Mouse (Mus musculus): ENCODE measurements around the gene Pheta1. TPM values are rescaled to one million over a fixed set of nuclear protein-coding genes. Genes with fewer than 3 reads are reported as not detected.

The Pheta1 gene
- polyA plus RNA-seq, 1 experiment from 2014 or later: 10.8 TPM

DNA sequence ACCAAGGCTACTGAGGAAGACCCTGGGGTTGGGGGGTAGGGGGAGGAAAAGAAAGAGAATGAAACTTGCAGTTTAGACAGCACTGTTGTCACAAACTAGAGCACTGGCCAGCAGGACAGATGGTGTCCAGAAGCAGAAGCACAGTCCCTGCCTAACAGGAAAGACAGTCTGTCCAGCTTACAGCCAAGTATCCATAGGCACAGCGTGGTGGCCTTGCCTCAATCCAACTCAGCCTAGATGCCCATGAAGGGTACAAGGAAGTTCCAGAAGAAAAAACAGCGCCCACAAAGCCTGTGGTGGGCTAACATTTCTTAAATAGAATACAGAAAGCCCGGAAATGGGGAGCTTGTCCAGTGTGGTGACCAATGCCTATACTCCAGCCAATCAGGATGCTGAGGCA is 23.2 kb upstream of the Pheta1 start:
- no peak overlapping the region for H3K27ac ChIP-seq (replicated peaks in 1 of 2; ENCODE audit: control insufficient read depth in 1 of 2, insufficient read depth in 1 of 2, low read depth in 2 of 2, low read length in 2 of 2)
- no peak overlapping the region for H3K4me2 ChIP-seq (ENCODE audit: low read length)
- peaks cover 71% of the 10 kb centered on the region for H3K36me3 ChIP-seq (ENCODE audit: control insufficient read depth, insufficient read depth, low read length)
- WGBS: 88% methylated on average over 3 of the region's 3 CpGs
- H3K4me3 ChIP-seq (ENCODE audit: control insufficient read depth in 1 of 2, insufficient read depth in 1 of 2, low read depth in 1 of 2, low read length in 2 of 2): no peak overlapping the region
- no peaks in the 10 kb centered on the region for H3K27me3 ChIP-seq (ENCODE audit: control insufficient read depth, insufficient read depth, low read length)
- H3K9me3 ChIP-seq (ENCODE audit: control insufficient read depth, low read length): no peaks in the 10 kb centered on the region
- no peak for ATAC-seq (ENCODE audit: insufficient number of reproducible peaks, insufficient read depth, low FRiP score, low read depth)
- no peak overlapping the region for H3K9ac ChIP-seq (ENCODE audit: low read length)
- peaks cover 12 to 43% of the 10 kb centered on the region in 2 experiments for H3K4me1 ChIP-seq (ENCODE audit: control insufficient read depth in 2 of 2, insufficient read depth in 2 of 2, low read length in 2 of 2)

DNA sequence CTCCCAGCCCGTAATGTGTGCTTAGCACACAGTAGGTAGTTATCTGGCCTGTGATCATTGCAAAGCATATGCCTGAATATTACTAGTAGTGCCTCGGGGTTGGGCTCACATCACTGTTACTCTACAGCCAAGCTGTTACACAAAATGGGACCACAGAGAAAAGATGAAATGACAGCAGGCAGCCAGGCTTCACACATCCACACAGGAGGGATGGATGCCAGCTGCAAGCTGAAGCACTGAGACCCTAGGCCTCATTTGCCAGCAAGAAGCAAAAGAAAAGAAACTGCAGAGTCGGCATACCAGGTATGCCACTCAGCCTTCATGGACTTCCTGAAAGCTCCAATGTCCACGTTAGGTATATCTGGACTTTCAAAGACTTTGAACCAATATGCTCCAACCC is 20.9 kb upstream of the Pheta1 start:
- H3K27ac ChIP-seq (replicated peaks in 1 of 2; ENCODE audit: control insufficient read depth in 1 of 2, insufficient read depth in 1 of 2, low read depth in 2 of 2, low read length in 2 of 2): no peak overlapping the region
- ATAC-seq (ENCODE audit: insufficient number of reproducible peaks, insufficient read depth, low FRiP score, low read depth): no peak
- 81% methylated on average over 4 of the region's 4 CpGs for WGBS
- no peak overlapping the region for H3K4me3 ChIP-seq (ENCODE audit: control insufficient read depth in 1 of 2, insufficient read depth in 1 of 2, low read depth in 1 of 2, low read length in 2 of 2)
- H3K4me2 ChIP-seq (ENCODE audit: low read length): no peak overlapping the region
- H3K36me3 ChIP-seq (ENCODE audit: control insufficient read depth, insufficient read depth, low read length): peaks cover 53% of the 10 kb centered on the region
- H3K9ac ChIP-seq (ENCODE audit: low read length): no peak overlapping the region
- H3K9me3 ChIP-seq (ENCODE audit: control insufficient read depth, low read length): no peaks in the 10 kb centered on the region
- peaks cover 12 to 37% of the 10 kb centered on the region in 2 experiments for H3K4me1 ChIP-seq (ENCODE audit: control insufficient read depth in 2 of 2, insufficient read depth in 2 of 2, low read length in 2 of 2)
- H3K27me3 ChIP-seq (ENCODE audit: control insufficient read depth, insufficient read depth, low read length): no peaks in the 10 kb centered on the region

DNA sequence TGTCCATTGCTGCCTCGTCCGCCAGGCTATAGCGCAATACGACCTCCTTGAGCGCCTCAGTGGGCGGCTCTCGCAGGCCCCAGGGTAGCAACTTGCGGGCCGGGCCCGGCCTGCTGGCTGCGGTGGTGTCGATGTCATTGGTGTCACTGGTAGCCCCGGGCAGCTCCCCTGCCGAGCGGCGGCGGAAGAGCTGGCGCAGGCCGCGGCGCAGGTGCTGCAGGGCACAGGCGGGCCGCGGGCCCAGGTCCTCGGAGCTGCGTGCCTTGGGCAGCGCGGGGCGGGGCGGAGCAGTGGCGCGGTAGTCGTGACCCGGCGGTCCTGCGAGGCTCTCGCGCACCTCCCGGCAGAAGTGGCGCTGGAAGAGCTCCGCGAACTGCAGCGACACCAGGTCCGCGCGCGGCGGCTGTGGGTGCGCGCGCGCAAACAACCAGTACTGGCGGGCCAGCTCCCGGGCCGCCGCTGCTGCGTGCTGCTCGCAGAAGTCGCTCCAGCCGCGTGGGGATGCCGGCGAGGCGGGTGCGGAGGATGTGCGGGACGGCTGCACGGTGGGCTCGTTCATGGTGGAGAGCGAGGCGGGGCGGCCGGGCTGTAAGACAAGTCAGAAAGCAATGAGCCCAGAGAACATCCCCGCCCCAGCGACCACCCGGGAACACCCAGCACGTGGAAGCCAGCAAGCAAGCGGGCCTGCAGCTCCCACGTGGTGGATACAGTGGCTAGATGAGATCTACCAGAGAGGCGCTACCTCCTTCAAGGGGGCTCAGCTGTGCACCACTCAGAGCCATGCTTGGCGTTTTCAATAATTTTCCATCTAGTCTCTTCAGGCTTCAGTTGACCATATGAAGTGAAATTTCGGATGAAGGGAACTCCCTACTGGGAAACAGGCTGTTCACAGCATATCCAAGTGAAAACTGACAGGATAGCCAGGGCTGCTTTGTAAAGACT is 20.0 kb upstream of the Pheta1 start:
- Histone ChIP-seq H3K9ac (ENCODE audit: low read length) (peak overlapping the region; percentile 69), H3K27me3 (ENCODE audit: control insufficient read depth, insufficient read depth, low read length) (no peaks in the 10 kb centered on the region), H3K9me3 (ENCODE audit: control insufficient read depth, low read length) (no peaks in the 10 kb centered on the region), H3K4me1 (ENCODE audit: control insufficient read depth in 2 of 2, insufficient read depth in 2 of 2, low read length in 2 of 2) (peaks cover 19 to 37% of the 10 kb centered on the region in 2 experiments), H3K36me3 (ENCODE audit: control insufficient read depth, insufficient read depth, low read length) (peaks cover 45% of the 10 kb centered on the region), H3K27ac (replicated peaks in 1 of 2; ENCODE audit: control insufficient read depth in 1 of 2, insufficient read depth in 1 of 2, low read depth in 2 of 2, low read length in 2 of 2) (no peak overlapping the region), H3K4me2 (ENCODE audit: low read length) (peak overlapping the region; percentile 81), H3K4me3 (ENCODE audit: control insufficient read depth in 1 of 2, insufficient read depth in 1 of 2, low read depth in 1 of 2, low read length in 2 of 2) (peak overlapping the region; percentile 38 to 42)
- ATAC-seq (ENCODE audit: insufficient number of reproducible peaks, insufficient read depth, low FRiP score, low read depth): no peak
- WGBS: 22% methylated on average over 80 of the region's 82 CpGs

DNA sequence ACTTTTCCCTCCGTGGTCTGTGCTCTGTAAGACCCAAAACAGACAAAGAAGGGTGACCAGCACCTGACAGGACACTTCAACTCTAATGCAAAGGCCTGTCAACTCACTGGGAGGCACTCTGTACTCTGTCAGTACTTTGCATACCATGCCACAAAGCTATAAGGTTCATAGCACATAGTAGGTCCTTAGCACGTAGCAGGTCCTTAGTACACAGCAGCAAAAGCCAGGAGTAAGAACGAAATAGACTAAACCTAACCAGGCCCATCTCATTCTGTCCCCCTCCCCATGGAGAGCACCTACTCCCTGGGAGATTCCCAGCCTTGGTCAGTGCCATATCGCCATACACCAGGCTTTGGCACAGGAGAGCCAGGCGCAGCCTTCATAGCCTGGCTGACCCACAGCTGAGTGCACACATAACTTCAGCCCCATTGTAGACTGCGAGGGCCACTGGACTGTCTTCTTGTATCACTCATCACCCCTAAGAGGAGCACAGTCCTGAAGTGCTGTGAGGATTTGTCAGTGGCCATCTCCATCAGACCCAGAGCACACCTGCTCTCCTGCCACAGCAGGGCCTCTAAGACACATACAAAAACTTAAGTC is 17.7 kb upstream of the Pheta1 start:
- Histone ChIP-seq H3K36me3 (ENCODE audit: control insufficient read depth, insufficient read depth, low read length) (peaks cover 30% of the 10 kb centered on the region), H3K4me1 (ENCODE audit: control insufficient read depth in 2 of 2, insufficient read depth in 2 of 2, low read length in 2 of 2) (peaks cover 37 to 41% of the 10 kb centered on the region in 2 experiments)

DNA sequence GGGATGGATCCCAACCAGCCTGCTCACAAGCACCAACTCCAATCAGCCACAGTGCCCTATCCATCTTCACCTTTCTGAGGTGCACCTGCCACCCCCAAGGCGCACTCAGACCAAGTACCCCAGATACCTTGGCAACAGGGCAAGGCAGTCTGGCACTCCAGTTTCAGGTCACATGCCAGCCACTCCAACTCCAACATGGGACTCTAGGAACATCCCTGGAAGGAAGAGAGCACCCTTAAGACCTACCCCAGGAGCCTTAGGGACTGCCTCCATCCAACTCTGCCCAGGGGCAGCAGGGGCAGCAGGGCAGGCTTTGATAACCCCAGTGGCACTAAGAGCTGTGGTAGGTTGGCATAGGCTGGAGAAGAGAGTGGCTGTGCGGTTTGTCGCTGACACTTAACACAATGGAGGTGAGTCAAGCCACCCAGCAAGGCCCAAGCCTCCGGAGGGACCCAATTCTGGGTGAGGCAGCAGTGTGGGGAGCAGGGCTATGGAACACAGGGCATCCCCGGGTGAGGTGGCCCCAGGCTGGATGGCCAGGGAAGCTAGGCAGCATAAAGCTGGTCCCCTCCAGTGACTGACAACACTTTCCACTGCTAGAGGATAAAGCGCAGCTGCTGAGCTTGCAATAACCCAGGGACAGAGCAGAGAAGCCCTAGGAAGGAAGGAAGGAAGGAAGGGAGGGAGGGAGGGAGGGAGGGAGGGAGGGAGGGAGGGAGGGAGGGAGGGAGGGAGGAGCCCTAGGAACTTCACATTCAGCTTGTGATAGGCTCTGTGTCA is 16.2 kb upstream of the Pheta1 start:
- H3K4me1 ChIP-seq (ENCODE audit: control insufficient read depth in 2 of 2, insufficient read depth in 2 of 2, low read length in 2 of 2): peaks cover 37 to 41% of the 10 kb centered on the region in 2 experiments
- no peak overlapping the region for H3K4me3 ChIP-seq (ENCODE audit: control insufficient read depth in 1 of 2, insufficient read depth in 1 of 2, low read depth in 1 of 2, low read length in 2 of 2)
- H3K9me3 ChIP-seq (ENCODE audit: control insufficient read depth, low read length): no peaks in the 10 kb centered on the region
- H3K27me3 ChIP-seq (ENCODE audit: control insufficient read depth, insufficient read depth, low read length): no peaks in the 10 kb centered on the region
- WGBS: 78% methylated on average over 6 of the region's 6 CpGs
- peak overlapping the region; percentile 40; the same call in 1 of the 2 replicates for H3K4me2 ChIP-seq (ENCODE audit: low read length)
- peaks cover 16% of the 10 kb centered on the region for H3K36me3 ChIP-seq (ENCODE audit: control insufficient read depth, insufficient read depth, low read length)
- H3K27ac ChIP-seq (replicated peaks in 1 of 2; ENCODE audit: control insufficient read depth in 1 of 2, insufficient read depth in 1 of 2, low read depth in 2 of 2, low read length in 2 of 2): peak overlapping the region in 1 of 2 experiments; percentile 69; a peak in 2 of 4 replicates
- H3K9ac ChIP-seq (ENCODE audit: low read length): no peak overlapping the region
- no peak for ATAC-seq (ENCODE audit: insufficient number of reproducible peaks, insufficient read depth, low FRiP score, low read depth)

More for the DNA sequence above, 17.7 kb upstream of the Pheta1 start:
- no peaks in the 10 kb centered on the region for H3K9me3 ChIP-seq (ENCODE audit: control insufficient read depth, low read length)
- WGBS: 74% methylated on average over 6 of the region's 6 CpGs
- H3K27me3 ChIP-seq (ENCODE audit: control insufficient read depth, insufficient read depth, low read length): no peaks in the 10 kb centered on the region
- no peak overlapping the region for H3K4me2 ChIP-seq (ENCODE audit: low read length)
- H3K4me3 ChIP-seq (ENCODE audit: control insufficient read depth in 1 of 2, insufficient read depth in 1 of 2, low read depth in 1 of 2, low read length in 2 of 2): no peak overlapping the region
- H3K27ac ChIP-seq (replicated peaks in 1 of 2; ENCODE audit: control insufficient read depth in 1 of 2, insufficient read depth in 1 of 2, low read depth in 2 of 2, low read length in 2 of 2): no peak overlapping the region
- no peak overlapping the region for H3K9ac ChIP-seq (ENCODE audit: low read length)
- no peak for ATAC-seq (ENCODE audit: insufficient number of reproducible peaks, insufficient read depth, low FRiP score, low read depth)

DNA sequence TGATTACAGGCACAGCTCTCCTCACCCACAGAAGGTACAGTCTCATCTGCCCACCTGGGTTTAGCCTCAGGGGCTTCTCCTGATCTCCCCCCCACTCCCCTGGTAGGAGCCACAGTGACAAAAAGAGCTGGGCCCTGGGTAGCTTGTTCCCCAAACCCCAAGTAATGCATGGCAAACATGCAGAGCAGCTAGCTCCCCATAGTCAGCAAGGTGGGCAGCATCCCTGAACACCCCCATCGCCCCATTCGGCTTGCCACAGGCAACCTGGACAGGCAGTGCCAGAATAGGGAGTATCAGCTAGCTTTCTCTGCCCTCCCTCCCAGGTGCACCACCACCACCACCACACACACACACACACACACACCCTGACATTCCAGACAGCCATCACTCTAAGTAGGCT is 15.6 kb upstream of the Pheta1 start:
- no peaks in the 10 kb centered on the region for H3K9me3 ChIP-seq (ENCODE audit: control insufficient read depth, low read length)
- peak overlapping the region in 1 of 2 experiments; percentile 90; a peak in 1 of 4 replicates for H3K4me3 ChIP-seq (ENCODE audit: control insufficient read depth in 1 of 2, insufficient read depth in 1 of 2, low read depth in 1 of 2, low read length in 2 of 2)
- peak overlapping the region; percentile 33 to 69 for H3K27ac ChIP-seq (replicated peaks in 1 of 2; ENCODE audit: control insufficient read depth in 1 of 2, insufficient read depth in 1 of 2, low read depth in 2 of 2, low read length in 2 of 2)
- H3K4me1 ChIP-seq (ENCODE audit: control insufficient read depth in 2 of 2, insufficient read depth in 2 of 2, low read length in 2 of 2): peaks cover 41 to 46% of the 10 kb centered on the region in 2 experiments
- peaks cover 10% of the 10 kb centered on the region for H3K36me3 ChIP-seq (ENCODE audit: control insufficient read depth, insufficient read depth, low read length)
- H3K4me2 ChIP-seq (ENCODE audit: low read length): peak overlapping the region; percentile 80
- peak overlapping the region; percentile 52; the same call in 1 of the 2 replicates for H3K9ac ChIP-seq (ENCODE audit: low read length)
- ATAC-seq (ENCODE audit: insufficient number of reproducible peaks, insufficient read depth, low FRiP score, low read depth): no peak
- WGBS: 74% methylated on average over 2 of the region's 2 CpGs
- no peaks in the 10 kb centered on the region for H3K27me3 ChIP-seq (ENCODE audit: control insufficient read depth, insufficient read depth, low read length)

DNA sequence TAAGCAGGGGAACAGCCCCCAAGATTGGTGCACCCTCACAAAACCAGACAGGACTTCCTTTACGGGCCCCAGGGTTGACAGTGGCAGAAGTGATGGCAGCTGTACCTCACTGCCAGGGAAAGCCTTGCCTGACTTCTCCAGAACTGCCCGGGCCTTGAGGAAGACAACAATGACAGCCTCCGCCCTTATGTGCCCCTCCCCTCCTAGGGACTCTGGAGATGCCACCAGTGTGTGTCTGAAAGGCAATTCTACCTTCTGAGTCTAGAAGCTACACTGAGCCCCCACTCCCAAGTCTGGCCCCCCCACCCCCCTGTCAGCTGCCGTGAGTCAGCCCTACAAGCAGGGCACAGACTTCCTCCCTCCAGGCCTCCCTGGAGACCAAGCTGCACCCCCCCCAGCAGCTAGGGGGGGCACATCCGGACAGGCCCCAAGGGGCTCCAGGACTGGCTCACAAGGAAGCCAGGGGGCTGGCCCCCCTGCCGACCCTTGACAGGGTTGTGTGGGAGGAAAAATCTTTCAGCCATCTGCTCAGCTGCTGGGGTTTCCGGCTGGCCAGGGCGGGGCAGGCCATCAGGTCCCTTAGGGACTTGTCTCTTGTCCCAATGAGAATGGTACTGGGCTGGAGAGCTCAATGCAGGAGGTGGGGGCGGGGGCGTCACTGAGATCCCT is 15.1 kb upstream of the Pheta1 start:
- ATAC-seq (ENCODE audit: insufficient number of reproducible peaks, insufficient read depth, low FRiP score, low read depth): no peak
- WGBS: 45% methylated on average over 10 of the region's 10 CpGs

More for the DNA sequence above, 15.1 kb upstream of the Pheta1 start:
- Histone ChIP-seq H3K27me3 (ENCODE audit: control insufficient read depth, insufficient read depth, low read length) (no peaks in the 10 kb centered on the region), H3K9ac (ENCODE audit: low read length) (peak overlapping the region; percentile 52), H3K27ac (replicated peaks in 1 of 2; ENCODE audit: control insufficient read depth in 1 of 2, insufficient read depth in 1 of 2, low read depth in 2 of 2, low read length in 2 of 2) (peak overlapping the region; percentile 33 to 69), H3K36me3 (ENCODE audit: control insufficient read depth, insufficient read depth, low read length) (peaks cover 5% of the 10 kb centered on the region; the same call in 1 of the 2 replicates), H3K4me3 (ENCODE audit: control insufficient read depth in 1 of 2, insufficient read depth in 1 of 2, low read depth in 1 of 2, low read length in 2 of 2) (peak overlapping the region; percentile 7 to 90; a peak in 2 of 4 replicates), H3K9me3 (ENCODE audit: control insufficient read depth, low read length) (no peaks in the 10 kb centered on the region), H3K4me2 (ENCODE audit: low read length) (peak overlapping the region; percentile 80), H3K4me1 (ENCODE audit: control insufficient read depth in 2 of 2, insufficient read depth in 2 of 2, low read length in 2 of 2) (peaks cover 45 to 46% of the 10 kb centered on the region in 2 experiments)
